Mouse (Mus musculus) MEL (cell line): ENCODE measurements around the gene Itsn2.

Experiments
- BHLHE40 ChIP-seq: IDR thresholded peaks from 2 replicates; pipeline ENCODE4 v1.6.1; 2012; ENCODE audit warnings: low read depth, mild to moderate bottlenecking, inconsistent platforms, low read length, improper control_type of control experiment, borderline replicate concordance
- CHD2 ChIP-seq: IDR thresholded peaks from 2 replicates; pipeline ENCODE4 v1.6.1; 2011; ENCODE audit warnings: low read length, improper control_type of control experiment
- CTCF ChIP-seq, 3 experiments: IDR thresholded peaks in 2 of 3; conservative IDR thresholded peaks in 1 of 3; 2 replicates each; pipeline ENCODE4 v1.5.1; 2011 to 2012; ENCODE audit warnings: low read length in 3 of 3, low read depth in 2 of 3, mild to moderate bottlenecking in 2 of 3, improper control_type of control experiment in 1 of 3, inconsistent platforms in 1 of 3, mixed read lengths in 1 of 3, moderate library complexity in 1 of 3; ENCODE audit not compliant: control insufficient read depth in 1 of 3, insufficient read depth in 1 of 3, poor library complexity in 1 of 3, severe bottlenecking in 1 of 3
- E2F4 ChIP-seq: IDR thresholded peaks from 2 replicates; pipeline ENCODE4 v1.6.1; 2011; ENCODE audit warnings: low read depth, low read length, improper control_type of control experiment, borderline replicate concordance
- ELF1 ChIP-seq: IDR thresholded peaks from 2 replicates; pipeline ENCODE4 v1.6.1; 2014; ENCODE audit warnings: low read depth, mild to moderate bottlenecking, inconsistent platforms, low read length, improper control_type of control experiment, moderate library complexity
- GATA1 ChIP-seq: IDR thresholded peaks from 2 replicates; pipeline ENCODE4 v1.6.1; 2011; ENCODE audit warnings: low read depth, low read length, improper control_type of control experiment
- MYC ChIP-seq: IDR thresholded peaks from 2 replicates; pipeline ENCODE4 v1.6.1; 2011; ENCODE audit warnings: low read depth, mild to moderate bottlenecking, low read length, improper control_type of control experiment, moderate library complexity
- POLR2A ChIP-seq, 2 experiments: IDR thresholded peaks; 2 replicates each; pipeline ENCODE4 v1.6.1; 2011 to 2012; ENCODE audit warnings: low read length in 2 of 2, mild to moderate bottlenecking in 2 of 2, control low read depth in 1 of 2, improper control_type of control experiment in 1 of 2, low read depth in 1 of 2, moderate library complexity in 1 of 2; ENCODE audit not compliant: control insufficient read depth in 1 of 2, insufficient read depth in 1 of 2, poor library complexity in 1 of 2
- POLR2AphosphoS5 ChIP-seq: IDR thresholded peaks from 2 replicates; pipeline ENCODE4 v1.6.1; 2012; ENCODE audit warnings: low read depth, borderline replicate concordance, mild to moderate bottlenecking, inconsistent platforms, low read length, moderate library complexity, mixed read lengths
- RCOR1 ChIP-seq: IDR thresholded peaks from 2 replicates; pipeline ENCODE4 v1.6.1; 2012; ENCODE audit warnings: low read depth, mild to moderate bottlenecking, inconsistent platforms, low read length, improper control_type of control experiment
- TAL1 ChIP-seq: IDR thresholded peaks from 2 replicates; pipeline ENCODE4 v1.6.1; 2012; ENCODE audit warnings: mild to moderate bottlenecking, inconsistent platforms, low read length, moderate library complexity, mixed read lengths
- USF1 ChIP-seq: IDR thresholded peaks from 2 replicates; pipeline ENCODE4 v1.6.1; 2014; ENCODE audit warnings: low read depth, mild to moderate bottlenecking, inconsistent platforms, low read length, improper control_type of control experiment, moderate library complexity
- USF2 ChIP-seq, 2 experiments: IDR thresholded peaks; 2 replicates each; pipeline ENCODE4 v1.6.1; 2011 to 2012; ENCODE audit warnings: improper control_type of control experiment in 2 of 2, low read length in 2 of 2, borderline replicate concordance in 1 of 2, inconsistent platforms in 1 of 2, low read depth in 1 of 2, mild to moderate bottlenecking in 1 of 2; ENCODE audit not compliant: insufficient read depth in 1 of 2

GRCm38 (mm10) chr12:4545425-4545824, 47.0 kb upstream of the Itsn2 start:
- TF ChIP-seq CTCF (IDR thresholded peaks at IDR 0.05 in 2 of 3, conservative IDR thresholded peaks at IDR 0.05 in 1 of 3; ENCODE audit: control insufficient read depth in 1 of 3, insufficient read depth in 1 of 3, low read depth in 2 of 3, low read length in 3 of 3, poor library complexity in 1 of 3, severe bottlenecking in 1 of 3) (no peak), E2F4 (no peak), POLR2A (IDR thresholded peaks at IDR 0.05; ENCODE audit: control insufficient read depth in 1 of 2, insufficient read depth in 1 of 2, low read depth in 1 of 2, low read length in 2 of 2, poor library complexity in 1 of 2) (no peak), USF1 (no peak), CHD2 (no peak), ELF1 (no peak), RCOR1 (no peak), POLR2AphosphoS5 (no peak), GATA1 (no peak), TAL1 (no peak), MYC (no peak), BHLHE40 (no peak), USF2 (IDR thresholded peaks at IDR 0.05; ENCODE audit: borderline replicate concordance in 1 of 2, insufficient read depth in 1 of 2, low read depth in 1 of 2, low read length in 2 of 2) (no peak)
